Mouse (Mus musculus) midbrain, embryonic 10.5 days (tissue): ENCODE results near the gene Gm266. TPM values are rescaled to one million over a fixed set of nuclear protein-coding genes. Genes with fewer than 3 reads are reported as not detected.
"Not testable (repeated sequence)": the region's sequence is repeated elsewhere in the genome, so short reads cannot be mapped to it uniquely, and the experiment has no call there.

Experiments
- DNase-seq: peaks from one replicate; pipeline ENCODE4 v3.0.0-alpha.2; 2017; ENCODE audit warnings: low spot score
- H3K27ac ChIP-seq: fragments of 300-500 bp; sonication (generic); replicated peaks from 2 replicates; pipeline ENCODE4 v1.5.1; 2016; ENCODE audit warnings: mild to moderate bottlenecking
- H3K27me3 ChIP-seq: fragments of 300-500 bp; sonication (generic); 2 replicates; pipeline ENCODE4 v1.6.1; 2016; ENCODE audit warnings: low read depth, mild to moderate bottlenecking; ENCODE audit not compliant: poor library complexity, severe bottlenecking
- H3K36me3 ChIP-seq: fragments of 300-500 bp; sonication (generic); 2 replicates; pipeline ENCODE4 v1.6.1; 2016; ENCODE audit warnings: mild to moderate bottlenecking, moderate library complexity
- H3K4me1 ChIP-seq: fragments of 300-500 bp; sonication (generic); 2 replicates; pipeline ENCODE4 v1.6.1; 2016
- H3K4me3 ChIP-seq: fragments of 300-500 bp; sonication (generic); 2 replicates; pipeline ENCODE4 v1.5.1; 2016; ENCODE audit warnings: mild to moderate bottlenecking, moderate library complexity
- H3K9me3 ChIP-seq: fragments of 300-500 bp; sonication (generic); replicated peaks from 2 replicates; pipeline ENCODE4 v1.6.1; 2016; ENCODE audit warnings: mild to moderate bottlenecking
- WGBS: fragments of 180-500 bp; shearing (Covaris S2); methylation state at CpG from one replicate; pipeline ENCODE4 v1.1.7; 2016; 5-methylcytosine and 5-hydroxymethylcytosine counted together
- polyA plus RNA-seq: library from polyadenylated mRNA; unstranded; fragments of >200 nt; fragmentation: Nextera tagmentation; extraction: Ambion mirVana; gene quantifications from 2 replicates; pipeline ENCODE4 v1.2.1, GENCODE M21; 2016

Gm266 gene
- polyA plus RNA-seq, 1 experiment from 2014 or later: 10.4 TPM

GRCm38 (mm10) chr12:111514874-111515649 is 29.4 kb upstream of the Gm266 start:
- Histone ChIP-seq H3K27ac (no peak overlapping the region), H3K4me3 (no peak overlapping the region), H3K36me3 (no peaks in the 10 kb centered on the region), H3K27me3 (no peaks in the 10 kb centered on the region), H3K9me3 (no peaks in the 10 kb centered on the region), H3K4me1 (no peaks in the 10 kb centered on the region)
- no peak for DNase-seq
- WGBS: 80% methylated on average over 7 of the region's 7 CpGs

GRCm38 (mm10) chr12:111514231-111514792 is 28.7 kb upstream of the Gm266 start:
- no peak overlapping the region for H3K27ac ChIP-seq
- no peak overlapping the region for H3K4me3 ChIP-seq
- no peaks in the 10 kb centered on the region for H3K27me3 ChIP-seq
- no peaks in the 10 kb centered on the region for H3K4me1 ChIP-seq
- no peaks in the 10 kb centered on the region for H3K9me3 ChIP-seq
- H3K36me3 ChIP-seq: no peaks in the 10 kb centered on the region
- 78% methylated on average over 7 of the region's 7 CpGs for WGBS
- DNase-seq: no peak

- H3K36me3 ChIP-seq: no peaks in the 10 kb centered on the region
- no peak overlapping the region for H3K4me3 ChIP-seq
- H3K27me3 ChIP-seq: no peaks in the 10 kb centered on the region
- H3K9me3 ChIP-seq: no peaks in the 10 kb centered on the region
- H3K27ac ChIP-seq: no peak overlapping the region
- 78% methylated on average over 5 of the region's 5 CpGs for WGBS
- no peaks in the 10 kb centered on the region for H3K4me1 ChIP-seq
- DNase-seq: no peak
Measured at GRCm38 (mm10) chr12:111513673-111514072, 28.1 kb upstream of the Gm266 start.

GRCm38 (mm10) chr12:111512572-111513063 is 27.0 kb upstream of the Gm266 start:
- Histone ChIP-seq H3K4me3 (no peak overlapping the region), H3K36me3 (no peaks in the 10 kb centered on the region), H3K27me3 (no peaks in the 10 kb centered on the region), H3K4me1 (no peaks in the 10 kb centered on the region), H3K9me3 (no peaks in the 10 kb centered on the region), H3K27ac (no peak overlapping the region)
- 92% methylated on average over 12 of the region's 12 CpGs for WGBS
- no peak for DNase-seq

GRCm38 (mm10) chr12:111508438-111508837 is 22.8 kb upstream of the Gm266 start:
- H3K4me3 ChIP-seq, H3K4me1 ChIP-seq, H3K27me3 ChIP-seq, H3K9me3 ChIP-seq, H3K36me3 ChIP-seq, DNase-seq, H3K27ac ChIP-seq: not testable (repeated sequence)
- WGBS: 83% methylated on average over 3 of the region's 3 CpGs

GRCm38 (mm10) chr12:111507962-111508361 is 22.3 kb upstream of the Gm266 start:
- no peak overlapping the region for H3K4me3 ChIP-seq

GRCm38 (mm10) chr12:111507001-111507400 is 21.4 kb upstream of the Gm266 start:
- Histone ChIP-seq H3K27ac (no peak overlapping the region), H3K36me3 (no peaks in the 10 kb centered on the region), H3K4me1 (peaks cover 10% of the 10 kb centered on the region), H3K4me3 (no peak overlapping the region), H3K9me3 (no peaks in the 10 kb centered on the region), H3K27me3 (peaks cover 8% of the 10 kb centered on the region; the same call in 1 of the 2 replicates)
- DNase-seq: no peak
- WGBS: 65% methylated on average over 5 of the region's 5 CpGs

More at GRCm38 (mm10) chr12:111507962-111508361, 22.3 kb upstream of the Gm266 start:
- no peak for DNase-seq
- H3K9me3 ChIP-seq: no peaks in the 10 kb centered on the region
- H3K27ac ChIP-seq: no peak overlapping the region
- H3K36me3 ChIP-seq: no peaks in the 10 kb centered on the region
- WGBS: 89% methylated on average over 10 of the region's 10 CpGs
- peaks cover 10% of the 10 kb centered on the region for H3K4me1 ChIP-seq
- H3K27me3 ChIP-seq: peaks cover 8% of the 10 kb centered on the region; the same call in 1 of the 2 replicates

GRCm38 (mm10) chr12:111504904-111505303 is 19.3 kb upstream of the Gm266 start:
- H3K27me3 ChIP-seq: peaks cover 8% of the 10 kb centered on the region; the same call in 1 of the 2 replicates
- H3K36me3 ChIP-seq: no peaks in the 10 kb centered on the region
- DNase-seq: peak; percentile 87
- WGBS: 6% methylated on average over 12 of the region's 12 CpGs
- H3K4me3 ChIP-seq: peak overlapping the region; percentile 37
- peaks cover 27% of the 10 kb centered on the region for H3K4me1 ChIP-seq
- 0 out of 2 replicates have a peak overlapping the region, but pooled peaks have one; percentile 28 for H3K27ac ChIP-seq
- no peaks in the 10 kb centered on the region for H3K9me3 ChIP-seq

- no peak for DNase-seq
- WGBS: 84% methylated on average over 5 of the region's 5 CpGs
- Histone ChIP-seq H3K4me3 (no peak overlapping the region), H3K36me3 (no peaks in the 10 kb centered on the region), H3K9me3 (no peaks in the 10 kb centered on the region), H3K27me3 (peaks cover 8% of the 10 kb centered on the region; the same call in 1 of the 2 replicates), H3K4me1 (peaks cover 34% of the 10 kb centered on the region), H3K27ac (0 out of 2 replicates have a peak overlapping the region, but pooled peaks have one; percentile 14)
Measured at GRCm38 (mm10) chr12:111503571-111503970, 17.9 kb upstream of the Gm266 start.

GRCm38 (mm10) chr12:111503063-111503567 is 17.5 kb upstream of the Gm266 start:
- Histone ChIP-seq H3K27ac (no peak overlapping the region), H3K36me3 (no peaks in the 10 kb centered on the region), H3K4me3 (no peak overlapping the region), H3K27me3 (peaks cover 8% of the 10 kb centered on the region; the same call in 1 of the 2 replicates), H3K9me3 (no peaks in the 10 kb centered on the region), H3K4me1 (peaks cover 34% of the 10 kb centered on the region)
- DNase-seq: no peak
- WGBS: 87% methylated on average over 12 of the region's 12 CpGs

- H3K9me3 ChIP-seq: no peaks in the 10 kb centered on the region
- peaks cover 34% of the 10 kb centered on the region for H3K4me1 ChIP-seq
- H3K27me3 ChIP-seq: peaks cover 8% of the 10 kb centered on the region; the same call in 1 of the 2 replicates
- peak overlapping the region; percentile 89 for H3K27ac ChIP-seq
- H3K36me3 ChIP-seq: no peaks in the 10 kb centered on the region
- WGBS: 14% methylated on average over 5 of the region's 5 CpGs
- peak; percentile 86 for DNase-seq
- H3K4me3 ChIP-seq: peak overlapping the region; percentile 40
Measured at GRCm38 (mm10) chr12:111500725-111501124, 15.1 kb upstream of the Gm266 start.

GRCm38 (mm10) chr12:111499617-111500016 is 14.0 kb upstream of the Gm266 start:
- H3K36me3 ChIP-seq: no peaks in the 10 kb centered on the region
- DNase-seq: no peak
- H3K4me1 ChIP-seq: peaks cover 31% of the 10 kb centered on the region
- peak overlapping the region; percentile 89 for H3K27ac ChIP-seq
- peaks cover 8% of the 10 kb centered on the region; the same call in 1 of the 2 replicates for H3K27me3 ChIP-seq
- no peak overlapping the region for H3K4me3 ChIP-seq
- no peaks in the 10 kb centered on the region for H3K9me3 ChIP-seq
- 60% methylated on average over 5 of the region's 5 CpGs for whole genome bisulfite sequencing

- Histone ChIP-seq H3K36me3 (no peaks in the 10 kb centered on the region), H3K4me3 (no peak overlapping the region), H3K27ac (no peak overlapping the region), H3K9me3 (no peaks in the 10 kb centered on the region), H3K27me3 (no peaks in the 10 kb centered on the region), H3K4me1 (peaks cover 25% of the 10 kb centered on the region)
- WGBS: 51% methylated on average over 2 of the region's 2 CpGs
- DNase-seq: no peak
Measured at GRCm38 (mm10) chr12:111497076-111497475, 11.5 kb upstream of the Gm266 start.
